ENCODE assay signal across 22 mouse cellular contexts in the genomic region with DNA sequence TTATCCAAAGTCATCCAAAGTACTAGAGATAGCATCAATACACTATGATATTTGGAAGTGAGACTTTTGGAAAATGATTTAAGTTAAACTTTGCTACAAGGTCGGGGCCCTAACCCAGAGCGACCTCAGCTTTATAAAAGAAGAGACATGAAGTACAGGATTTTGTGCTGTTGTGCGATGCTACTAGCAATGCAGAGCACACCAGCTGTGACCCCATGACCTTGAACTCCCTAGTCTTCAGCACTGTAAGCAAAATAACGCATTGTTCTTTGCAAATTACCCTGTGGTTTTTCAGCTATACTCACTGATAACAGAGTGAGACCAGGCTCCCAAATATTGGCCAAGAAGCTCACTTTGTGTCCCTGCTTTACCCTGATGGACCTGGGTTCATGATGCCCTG.
DNase-seq lines count a peak whose midpoint lies in the region; ATAC-seq lines count a peak whose summit lies in the region.
"Had no signal": no experiment of that assay in that cellular context is flagged by ENCODE, and none has a peak within 500 bp of the region (broad histone marks: within the 10 kb centered on the region; RNA-seq: fewer than 3 reads in every experiment).

No protein-coding gene starts in this region.

- no peak overlapping the region for H3K9ac ChIP-seq in kidney, embryonic 14.5 days (ENCODE audit: low read depth, low read length)
- H3K9ac ChIP-seq: embryonic facial prominence, embryonic 13.5 days; forebrain, embryonic 12.5 days; forebrain, postnatal 0 days; heart, embryonic 13.5 days; hindbrain, embryonic 13.5 days had no signal

- H3K4me2 ChIP-seq in kidney, embryonic 14.5 days (replicated peaks; ENCODE audit: low read depth, low read length), result no peak overlapping the region
- H3K4me2 ChIP-seq: embryonic facial prominence, embryonic 13.5 days; forebrain, embryonic 12.5 days; heart, embryonic 13.5 days; hindbrain, embryonic 13.5 days had no signal

- no peaks in the 10 kb centered on the region for H3K4me1 ChIP-seq in kidney, embryonic 14.5 days (ENCODE audit: control insufficient read depth, insufficient read depth, low read length)
- peaks cover 13% of the 10 kb centered on the region for H3K4me1 ChIP-seq in brown adipose tissue, adult 24 weeks (ENCODE audit: control insufficient read depth, insufficient read depth, insufficient read length, low read length)
- H3K4me1 ChIP-seq in hindbrain, embryonic 10.5 days (replicated peaks), result no peaks in the 10 kb centered on the region
- H3K4me1 ChIP-seq: embryonic facial prominence, embryonic 13.5 days; forebrain, embryonic 12.5 days; hindbrain, embryonic 13.5 days had no signal

- no peaks in the 10 kb centered on the region for H3K9me3 ChIP-seq in kidney, embryonic 14.5 days (ENCODE audit: control insufficient read depth, low read length)
- H3K9me3 ChIP-seq in hindbrain, embryonic 10.5 days, result 0 out of 2 replicates have a peak, but pooled peaks cover 2% of the 10 kb centered on the region
- H3K9me3 ChIP-seq: embryonic facial prominence, embryonic 13.5 days; forebrain, embryonic 12.5 days; heart, embryonic 13.5 days; hindbrain, embryonic 13.5 days had no signal

- WGBS in kidney, embryonic 14.5 days, result 66% methylated on average over 4 of the region's 4 CpGs
- 71% methylated on average over 4 of the region's 4 CpGs for WGBS in hindbrain, embryonic 10.5 days

- H3K4me3 ChIP-seq in kidney, embryonic 14.5 days (ENCODE audit: low read length), result no peak overlapping the region
- no peak overlapping the region for H3K4me3 ChIP-seq in brown adipose tissue, adult 24 weeks (ENCODE audit: insufficient read depth, low read depth, low read length)
- no peak overlapping the region for H3K4me3 ChIP-seq in hindbrain, embryonic 10.5 days
- H3K4me3 ChIP-seq: embryonic facial prominence, embryonic 13.5 days; forebrain, embryonic 12.5 days; heart, embryonic 13.5 days; hindbrain, embryonic 13.5 days had no signal

- no peak for ATAC-seq in kidney, embryonic 14.5 days (ENCODE audit: low FRiP score, low TSS enrichment)
- ATAC-seq: activated CD4-positive, CD25-positive, alpha-beta regulatory T cell, adult 4 months; forebrain, postnatal 0 days; hindbrain, postnatal 0 days; Patski had no signal

- no peaks in the 10 kb centered on the region; the same call in 1 of the 2 replicates for H3K27me3 ChIP-seq in kidney, embryonic 14.5 days (ENCODE audit: control insufficient read depth, insufficient read depth, low read length)
- no peaks in the 10 kb centered on the region for H3K27me3 ChIP-seq in hindbrain, embryonic 10.5 days (ENCODE audit: insufficient read depth, poor library complexity, severe bottlenecking)
- H3K27me3 ChIP-seq: CH12.LX; embryonic facial prominence, embryonic 13.5 days; forebrain, embryonic 12.5 days; heart, embryonic 13.5 days; hindbrain, embryonic 13.5 days had no signal

- no peaks in the 10 kb centered on the region for H3K36me3 ChIP-seq in kidney, embryonic 14.5 days (ENCODE audit: control insufficient read depth, insufficient read depth, low read length)
- H3K36me3 ChIP-seq in hindbrain, embryonic 10.5 days, result no peaks in the 10 kb centered on the region
- H3K36me3 ChIP-seq: embryonic facial prominence, embryonic 13.5 days; forebrain, embryonic 12.5 days; heart, embryonic 13.5 days; hindbrain, embryonic 13.5 days had no signal

- H3K27ac ChIP-seq in kidney, embryonic 14.5 days (ENCODE audit: low read depth, low read length), result no peak overlapping the region
- peak overlapping the region; percentile 55; the same call in 1 of the 2 replicates for H3K27ac ChIP-seq in brown adipose tissue, adult 24 weeks (replicated peaks; ENCODE audit: low read depth, low read length)
- H3K27ac ChIP-seq in hindbrain, embryonic 10.5 days, result no peak overlapping the region
- H3K27ac ChIP-seq: embryonic facial prominence, embryonic 13.5 days; forebrain, embryonic 12.5 days; heart, embryonic 13.5 days; hindbrain, embryonic 13.5 days; hindbrain, postnatal 0 days had no signal

- DNase-seq in kidney, adult 18-20 months, result peak; percentile 7
- peak; percentile 23 for DNase-seq in embryo, embryonic 11 days
- peak; percentile 17 to 35 for DNase-seq in kidney, postnatal 36 days
- no peak for DNase-seq in spleen, postnatal 10 days (ENCODE audit: low spot score in 2 of 2)
- no peak for DNase-seq in hindbrain, embryonic 10.5 days (ENCODE audit: low spot score)
- no peak for DNase-seq in left cerebral cortex, adult 18-20 months (ENCODE audit: low spot score in 2 of 2)
- DNase-seq: adrenal gland, postnatal 14 days; cerebellum, adult 18-20 months; cerebellum, adult 9-11 months; cerebellum, postnatal 36 days; forebrain, postnatal 0 days; gastrocnemius, postnatal 14 days had no signal

Comparison
In these comparisons a context has a peak if more than half of its experiments do, and no peak if none do; other contexts are left out.
1. DNase-seq: peak in kidney, adult 18-20 months (single experiment), embryo, embryonic 11 days (single experiment) and kidney, postnatal 36 days (2 of 2); none in spleen, postnatal 10 days (0 of 2), hindbrain, embryonic 10.5 days (single experiment) and left cerebral cortex, adult 18-20 months (0 of 2).